Mouse (Mus musculus): ENCODE data around the gene Tmc5.
A peak's percentile ranks its signal among the peaks of the same experiment; 100 is the strongest.

Tmc5 gene

DNA sequence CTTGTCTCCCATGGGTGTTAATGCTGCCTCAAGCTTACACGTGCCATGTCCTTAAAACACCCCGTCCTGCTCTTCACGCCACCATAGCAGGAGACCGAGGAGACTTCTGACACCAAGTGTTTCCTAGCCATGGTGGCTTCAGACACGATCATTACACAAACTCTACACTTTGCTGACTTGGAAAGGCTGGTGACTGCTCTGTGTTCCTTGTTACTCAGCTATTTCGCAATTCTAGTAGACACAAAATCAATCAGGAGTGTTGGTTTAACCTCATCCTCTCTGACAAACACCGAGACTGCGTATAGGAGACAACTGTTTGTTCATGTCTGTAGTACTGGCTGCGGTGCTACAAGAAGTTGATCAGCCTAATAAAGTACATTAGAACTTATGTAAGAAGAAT lies 101.8 kb downstream of the Tmc5 start:
- no peak for DNase-seq

DNA sequence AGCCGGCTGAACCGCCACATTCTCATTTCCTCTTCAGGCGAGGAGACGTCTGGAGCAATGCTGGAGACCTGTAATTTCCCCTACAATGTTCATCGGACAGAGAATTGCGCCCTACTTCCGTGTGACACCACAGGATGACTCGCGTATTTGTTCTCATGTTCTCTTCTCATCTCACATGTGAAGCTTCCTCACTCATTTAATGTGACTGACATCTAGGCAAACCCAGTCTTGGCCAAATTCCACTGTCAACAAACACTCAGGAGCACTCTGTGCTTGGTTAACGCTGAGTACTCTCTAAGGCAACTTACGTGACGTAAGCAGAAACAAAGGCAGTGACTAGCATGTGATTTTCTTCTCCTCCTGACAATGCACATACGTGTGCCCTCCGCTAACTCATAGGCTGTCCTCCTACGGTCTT lies 106.1 kb downstream of the Tmc5 start:
- DNase-seq = no peak

DNA sequence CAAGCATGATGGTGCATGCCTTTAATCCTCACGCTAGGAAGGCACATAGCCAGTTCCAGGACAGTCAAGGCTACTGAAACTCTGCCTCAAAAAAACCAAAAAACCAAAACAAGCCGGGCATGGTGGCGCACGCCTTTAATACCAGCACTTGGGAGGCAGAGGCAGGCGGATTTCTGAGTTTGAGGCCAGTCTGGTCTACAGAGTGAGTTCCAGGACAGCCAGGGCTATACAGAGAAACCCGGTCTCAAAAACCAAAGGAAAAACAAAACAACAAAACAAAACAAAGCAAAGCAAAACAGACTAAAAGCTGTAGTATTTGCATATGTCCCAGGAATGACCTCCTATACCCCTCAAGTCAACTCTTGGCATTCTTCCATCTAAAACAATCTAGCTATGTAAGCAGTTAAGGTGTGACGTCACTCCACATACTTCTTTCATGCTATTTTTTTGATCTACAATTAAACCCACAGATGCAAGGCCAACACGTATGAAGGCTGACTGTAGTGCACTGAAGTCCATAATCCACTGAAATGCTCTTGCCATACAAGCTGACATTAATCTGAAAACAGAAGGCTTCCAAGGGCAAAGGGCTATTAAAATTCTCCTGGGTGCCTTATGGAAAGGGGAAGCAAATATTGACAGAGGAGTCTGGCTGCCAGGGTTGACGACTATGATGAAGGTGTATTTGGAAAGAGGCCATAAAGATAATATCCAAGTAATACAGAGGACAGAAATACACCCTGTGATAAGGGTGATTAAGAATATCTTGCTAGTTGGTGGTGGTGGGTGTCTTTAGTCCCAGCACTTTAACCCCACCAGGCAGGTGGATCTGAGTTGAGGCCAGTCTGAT lies 107.1 kb downstream of the Tmc5 start:
- no peak for DNase-seq

DNA sequence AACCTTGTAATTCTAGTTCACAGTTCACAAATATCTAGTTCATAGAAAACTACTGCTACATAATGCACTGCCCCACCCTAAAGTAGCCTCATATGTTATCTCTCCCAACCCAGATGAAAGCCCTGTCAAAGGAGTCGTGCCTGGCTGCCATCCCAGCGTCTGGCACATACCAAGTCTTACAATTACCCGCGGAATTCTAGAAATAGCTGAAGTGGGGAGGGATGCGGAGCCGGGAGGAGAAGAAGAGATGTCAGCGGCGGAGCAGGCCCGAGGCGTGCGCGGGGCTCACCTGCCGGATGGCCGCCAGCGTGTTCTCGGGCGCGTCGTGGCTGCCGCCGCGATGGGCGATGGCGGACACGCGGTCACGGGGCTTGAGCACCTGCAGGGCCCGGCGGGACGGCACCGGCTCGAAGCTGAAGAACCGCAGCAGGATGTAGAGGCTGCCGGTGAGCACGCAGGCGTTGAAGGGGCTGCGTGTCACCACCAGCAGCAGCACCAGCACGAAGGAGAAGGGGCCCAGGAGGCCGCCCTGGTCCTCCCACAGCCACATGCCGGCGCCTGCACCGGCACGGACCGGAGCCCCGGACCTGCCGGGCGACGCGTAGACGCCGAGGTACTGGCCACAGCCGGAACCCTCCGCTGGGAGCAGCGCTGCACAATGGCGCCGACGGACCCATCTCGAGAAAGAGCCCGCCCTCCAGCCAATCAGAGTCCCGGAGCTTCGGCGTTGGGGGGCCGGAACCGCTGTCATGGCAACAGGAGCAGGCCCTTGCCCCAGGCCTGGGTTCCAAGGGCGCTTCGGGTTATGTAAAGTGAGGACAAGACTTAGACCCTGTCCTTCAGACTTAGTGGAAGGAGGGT lies 108.2 kb downstream of the Tmc5 start, which contains the start of gene Gde1:
Gene Gde1, minus strand, starts transcription at position 678 of the 861 bp plus-strand sequence.
- DNase-seq = peak; percentile 94

DNA sequence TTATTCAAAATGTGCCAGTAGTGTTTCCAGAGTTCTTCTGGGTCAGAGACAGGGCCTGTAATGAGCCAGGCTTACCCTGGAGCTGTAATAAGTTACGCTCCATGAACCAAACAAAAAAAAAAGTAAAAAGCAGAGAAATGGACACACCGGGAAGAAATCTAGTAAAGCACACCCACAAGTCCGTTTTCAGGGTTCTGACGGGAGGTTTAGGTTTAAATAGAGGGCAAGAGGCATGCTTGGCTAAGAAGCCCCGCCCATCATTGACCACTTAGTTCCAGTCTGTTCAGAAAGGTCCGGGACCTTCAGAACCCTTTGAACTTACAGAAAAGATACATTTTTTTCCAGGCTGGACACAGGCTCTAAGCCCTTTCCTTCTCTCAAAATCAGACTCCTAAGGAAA lies 109.0 kb downstream of the Tmc5 start:
- DNase-seq = peak; percentile 19

DNA sequence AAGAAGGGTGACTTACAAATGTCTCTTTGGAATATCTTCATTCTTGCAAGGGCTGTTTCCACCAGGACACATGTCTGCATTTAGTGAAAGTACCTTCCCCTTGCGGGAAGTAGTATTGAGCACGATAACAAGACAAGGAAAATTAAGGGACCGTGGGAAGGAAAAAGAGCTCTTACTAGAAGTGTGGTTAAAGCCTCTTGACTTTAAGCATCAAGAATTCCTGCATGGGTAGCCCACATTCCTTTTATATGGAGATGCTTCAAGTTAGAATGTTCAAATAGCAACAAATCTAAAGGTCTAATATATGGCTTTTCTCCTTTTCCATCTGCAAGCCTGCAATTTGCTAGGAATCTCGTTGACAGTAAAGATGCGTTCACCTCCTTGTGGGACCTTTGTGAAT lies 109.4 kb downstream of the Tmc5 start:
- no peak for DNase-seq

DNA sequence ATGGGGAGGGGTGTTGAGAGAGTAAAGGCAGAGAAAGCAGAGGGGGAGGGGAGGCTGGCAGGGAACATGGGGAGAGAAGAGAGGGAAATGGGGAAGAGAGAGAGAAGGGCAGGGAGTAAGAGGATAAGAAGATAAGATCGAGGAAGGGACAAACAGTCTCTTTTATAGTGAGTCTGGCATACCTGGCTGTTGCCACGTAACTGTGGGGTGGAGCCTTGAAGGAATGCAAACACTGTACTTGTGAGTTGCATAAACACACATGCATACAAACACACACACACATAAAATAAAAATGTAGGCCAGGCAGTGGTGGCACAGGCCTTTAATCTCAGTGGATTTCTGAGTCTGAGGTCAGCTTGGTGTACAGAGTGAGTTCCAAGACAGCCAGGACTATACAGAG lies 110.1 kb downstream of the Tmc5 start:
- no peak for DNase-seq

DNA sequence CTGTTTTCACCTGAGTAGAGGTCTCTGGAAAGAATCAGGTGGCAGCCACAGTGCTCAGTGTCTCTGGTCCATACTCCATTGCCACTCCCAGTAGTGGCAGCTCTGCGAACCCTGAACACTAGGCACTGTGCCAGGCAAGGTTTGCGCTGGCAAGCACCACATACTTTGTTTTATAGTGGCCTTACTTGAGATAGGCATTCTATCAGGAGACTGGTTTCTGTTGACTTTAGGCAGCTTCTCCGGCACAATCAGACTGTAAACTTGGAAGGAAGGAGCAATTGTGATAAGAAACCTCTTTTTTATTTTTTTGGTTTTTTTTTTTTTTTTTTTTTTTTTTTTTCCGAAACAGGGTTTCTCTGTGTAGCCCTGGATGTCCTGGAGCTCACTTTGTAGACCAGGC lies 110.9 kb downstream of the Tmc5 start:
- no peak for DNase-seq

DNA sequence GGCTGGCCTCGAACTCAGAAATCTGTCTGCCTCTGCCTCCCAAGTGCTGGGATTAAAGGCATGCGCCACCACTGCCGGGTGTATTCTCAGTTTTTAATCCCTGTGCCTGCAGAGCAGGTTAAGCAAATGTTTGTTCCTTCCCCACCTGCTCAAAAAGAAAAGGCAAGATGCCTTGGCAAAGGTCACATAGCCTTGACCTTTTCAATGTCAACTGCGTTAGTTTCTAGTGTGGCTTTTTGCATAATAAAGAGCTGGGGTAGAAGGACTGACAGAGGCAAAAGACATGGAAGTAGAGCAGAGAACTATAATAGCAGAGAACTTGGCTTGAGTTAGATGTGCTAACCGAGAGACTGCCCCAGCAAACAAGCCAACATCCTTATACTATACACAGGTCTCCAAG lies 113.7 kb downstream of the Tmc5 start:
- no peak for DNase-seq

DNA sequence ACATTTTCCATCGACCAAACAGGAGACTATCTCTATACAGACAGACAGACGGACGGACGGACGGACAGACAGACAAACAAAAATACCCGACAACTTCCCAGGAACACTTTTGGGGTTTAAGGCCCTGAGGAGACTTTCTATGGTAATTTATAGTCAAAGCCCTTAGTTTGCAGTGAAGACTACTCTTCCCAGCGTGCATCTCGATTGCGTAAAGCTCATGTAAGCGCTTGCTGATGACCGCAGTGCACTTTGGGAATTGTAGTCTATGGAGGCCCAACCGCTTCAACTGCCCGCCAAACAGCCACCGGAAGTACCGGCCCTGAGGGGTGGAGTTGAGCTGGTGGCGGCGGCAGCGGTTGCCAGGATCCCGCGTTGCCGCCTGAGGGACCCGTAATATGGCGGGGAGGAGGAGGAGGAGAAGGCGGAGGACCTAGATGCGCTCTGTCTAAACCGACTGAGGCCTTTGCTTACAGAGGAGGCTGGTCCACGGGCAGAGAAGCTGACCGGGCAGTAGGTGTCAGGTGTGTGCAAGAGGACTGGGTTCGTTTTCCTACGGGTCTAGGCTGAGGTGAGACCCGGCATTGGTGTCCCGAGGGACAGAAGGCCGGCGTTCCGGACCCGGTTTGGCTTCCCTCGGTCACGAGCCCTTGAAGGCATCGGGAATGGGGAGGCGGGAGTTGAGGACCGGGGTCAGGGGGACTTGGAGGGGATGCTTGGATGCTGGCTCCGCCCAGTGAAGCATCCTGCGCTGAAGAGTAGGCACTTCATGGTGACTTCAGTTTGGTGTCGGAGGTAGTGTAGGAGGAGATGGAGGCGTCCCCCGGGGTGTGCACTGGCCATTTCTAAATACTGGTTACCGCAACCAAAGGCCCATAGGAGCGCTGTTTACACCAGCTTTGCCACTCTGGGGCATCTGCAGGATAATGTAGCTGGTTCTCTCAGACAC lies 115.4 kb downstream of the Tmc5 start, which contains the start of gene Ccp110:
Gene Ccp110, plus strand, starts transcription at position 325 of the 946 bp plus-strand sequence.
- peak; percentile 93 for DNase-seq

DNA sequence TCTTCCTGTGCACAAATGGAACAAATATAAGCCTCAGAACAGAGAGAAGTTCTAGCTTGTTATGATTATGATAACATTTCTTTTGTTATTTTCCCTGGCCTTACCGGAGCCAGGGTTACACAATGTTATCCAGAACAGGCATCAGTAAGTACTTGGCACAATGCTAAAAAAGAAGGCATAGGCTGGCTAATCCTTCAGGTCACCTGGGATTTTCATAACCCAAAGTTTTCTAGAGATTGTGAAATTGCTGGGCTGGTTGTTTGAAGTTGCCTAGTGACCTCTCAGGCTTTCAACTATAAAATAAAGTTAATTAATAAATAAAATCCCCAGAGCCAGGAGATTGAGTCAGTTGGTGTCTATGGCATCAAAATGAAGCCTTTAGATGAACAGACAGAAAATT lies 117.8 kb downstream of the Tmc5 start:
- DNase-seq = no peak

DNA sequence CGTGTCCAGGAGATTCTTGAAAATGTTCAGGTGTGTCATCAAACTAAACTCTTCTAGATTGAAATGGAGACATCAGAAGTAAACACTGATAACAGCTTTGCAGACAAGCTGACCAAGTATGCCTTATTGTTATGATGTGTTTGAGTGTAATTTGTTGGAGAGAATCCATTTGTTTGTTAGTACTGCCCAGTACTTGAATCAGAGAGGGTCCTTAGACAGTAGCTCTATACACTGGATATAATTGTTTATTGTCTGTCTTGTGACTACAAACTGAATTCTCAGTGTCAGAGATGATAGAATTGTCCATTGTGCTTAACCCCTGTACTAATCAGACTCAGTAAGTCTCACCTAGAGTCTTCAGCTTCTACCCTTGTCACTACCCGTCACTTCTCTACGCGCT lies 121.0 kb downstream of the Tmc5 start:
- no peak for DNase-seq

DNA sequence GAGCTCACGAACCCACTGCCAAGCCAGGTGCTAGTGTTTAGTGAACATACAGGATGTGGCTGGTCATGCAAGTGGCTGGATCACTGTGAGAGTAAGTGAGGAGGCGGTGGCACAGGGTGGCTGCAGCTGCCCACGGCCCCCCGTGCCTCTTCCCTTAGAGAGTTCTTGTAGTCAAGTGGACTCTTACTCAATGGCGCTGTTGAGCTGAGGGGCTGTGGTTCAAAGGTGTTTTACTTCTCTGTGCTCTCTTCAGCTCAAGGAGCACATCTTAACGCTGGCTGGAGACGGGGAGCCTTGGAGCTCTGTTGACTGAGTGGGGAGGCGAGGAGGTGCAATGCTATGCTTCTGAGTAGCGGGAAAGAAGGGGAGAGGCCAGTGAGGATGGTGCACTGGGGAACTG lies 126.8 kb downstream of the Tmc5 start:
- no peak for DNase-seq
